Mouse (Mus musculus): ENCODE data around the gene Pafah2.

DNA sequence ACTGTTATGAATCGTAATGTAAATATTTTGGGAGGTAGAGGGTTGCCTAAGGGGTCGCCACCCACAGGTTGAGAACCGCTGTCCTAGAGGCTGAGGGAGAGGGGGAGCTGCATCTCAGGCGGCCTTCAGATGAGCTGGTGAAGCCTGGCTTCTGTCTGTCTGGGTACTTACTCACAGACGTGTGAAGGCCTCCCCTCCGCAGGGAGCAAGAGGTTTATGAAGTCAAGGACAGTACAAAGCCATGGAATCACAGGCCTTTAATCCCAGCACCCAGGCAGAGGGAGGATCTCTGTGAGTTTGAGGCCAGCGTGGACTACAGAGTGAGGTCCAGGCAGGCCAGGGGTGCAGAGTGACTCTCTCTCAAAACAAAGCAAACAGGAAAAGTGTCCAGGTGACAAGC, 21.0 kb downstream of the Pafah2 start:
- TF ChIP-seq CTCF (IDR thresholded peaks at IDR 0.05; ENCODE audit: low read depth) (no peak), EP300 (IDR thresholded peaks at IDR 0.05; ENCODE audit: low read depth) (no peak)

All from liver, embryonic 14.5 days (tissue).